Mouse (Mus musculus) embryonic fibroblast, embryonic 13.5 days (primary cell): ENCODE results near the gene Neurl1b. TPM values are rescaled to one million over a fixed set of nuclear protein-coding genes. Genes with fewer than 3 reads are reported as not detected.

Experiments used
- H3K27ac ChIP-seq: 2 replicates; pipeline ENCODE4 v1.5.1; 2012; ENCODE audit warnings: low read length, control low read depth, inconsistent platforms; ENCODE audit not compliant: insufficient read depth
- H3K4me1 ChIP-seq: 2 replicates; pipeline ENCODE4 v1.6.1; 2011; ENCODE audit warnings: low read length; ENCODE audit not compliant: control insufficient read depth, insufficient read depth
- H3K4me3 ChIP-seq: 2 replicates; pipeline ENCODE4 v1.5.1; 2011; ENCODE audit warnings: mild to moderate bottlenecking, control low read depth, low read length; ENCODE audit not compliant: insufficient read depth
- CTCF ChIP-seq: IDR thresholded peaks from 2 replicates; pipeline ENCODE4 v1.5.1; 2011; ENCODE audit warnings: mild to moderate bottlenecking, control low read depth, low read length, moderate library complexity, borderline replicate concordance; ENCODE audit not compliant: insufficient read depth
- POLR2A ChIP-seq: IDR thresholded peaks from 2 replicates; pipeline ENCODE4 v1.6.1; 2011; ENCODE audit warnings: low read depth, mild to moderate bottlenecking, control low read depth, low read length, moderate library complexity
- polyA plus RNA-seq: library from polyadenylated mRNA; stranded (reverse); fragments of >200 nt; gene quantifications from 2 replicates; pipeline ENCODE4 v1.2.4, GENCODE M21; 2011; ENCODE audit warnings: low read depth; ENCODE audit not compliant: missing spikeins, insufficient read length

Neurl1b gene
- polyA plus RNA-seq, 1 experiment, result 2.4 TPM

DNA sequence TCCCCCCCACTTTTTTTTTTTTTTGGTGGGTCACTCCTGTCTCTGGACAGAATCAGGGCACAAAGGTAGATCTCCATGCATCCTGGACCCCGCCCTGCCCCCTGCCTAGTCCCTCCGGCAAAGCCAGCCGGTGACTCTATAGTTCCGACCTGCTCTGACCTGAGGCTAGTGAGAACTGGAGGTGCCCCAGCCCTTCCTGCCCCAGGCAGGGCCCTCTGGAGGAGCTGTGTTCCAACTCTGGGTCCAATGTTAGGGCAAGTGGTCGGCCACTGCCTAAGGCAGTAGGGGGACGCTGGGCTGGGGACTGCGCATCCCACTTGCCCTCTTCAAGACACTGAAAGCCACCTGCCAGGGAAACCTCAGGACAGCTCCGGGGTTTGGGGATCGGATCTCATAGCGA, 75.4 kb downstream of the Neurl1b start:
- Histone ChIP-seq H3K4me3 (no peak overlapping the region), H3K27ac (no peak overlapping the region), H3K4me1 (peaks cover 3% of the 10 kb centered on the region; the same call in 1 of the 2 replicates)
- TF ChIP-seq POLR2A (no peak), CTCF (no peak)

DNA sequence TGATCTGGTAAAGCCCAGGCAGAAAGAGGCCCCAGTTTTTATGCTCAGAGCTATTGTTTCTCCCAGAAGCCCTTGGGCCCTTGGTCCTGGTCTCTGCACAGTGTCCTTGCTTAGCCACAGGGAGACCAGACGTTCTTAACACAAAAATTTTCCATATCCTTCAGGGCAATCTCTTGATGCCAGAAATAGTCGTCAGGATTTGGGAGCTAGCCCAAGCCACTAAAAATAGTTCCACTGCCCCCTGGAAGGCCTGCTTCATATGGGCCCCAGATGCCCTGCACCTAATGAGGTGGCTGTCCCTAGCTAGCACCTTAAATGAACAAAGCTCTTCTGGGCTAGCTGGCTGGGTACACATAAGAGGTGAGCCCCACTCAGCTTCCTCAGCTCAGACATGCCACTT, 76.3 kb downstream of the Neurl1b start:
- H3K4me3 ChIP-seq, result no peak overlapping the region
- TF ChIP-seq CTCF, result no peak
- H3K4me1 ChIP-seq, result peaks cover 3% of the 10 kb centered on the region; the same call in 1 of the 2 replicates
- no peak overlapping the region for H3K27ac ChIP-seq

DNA sequence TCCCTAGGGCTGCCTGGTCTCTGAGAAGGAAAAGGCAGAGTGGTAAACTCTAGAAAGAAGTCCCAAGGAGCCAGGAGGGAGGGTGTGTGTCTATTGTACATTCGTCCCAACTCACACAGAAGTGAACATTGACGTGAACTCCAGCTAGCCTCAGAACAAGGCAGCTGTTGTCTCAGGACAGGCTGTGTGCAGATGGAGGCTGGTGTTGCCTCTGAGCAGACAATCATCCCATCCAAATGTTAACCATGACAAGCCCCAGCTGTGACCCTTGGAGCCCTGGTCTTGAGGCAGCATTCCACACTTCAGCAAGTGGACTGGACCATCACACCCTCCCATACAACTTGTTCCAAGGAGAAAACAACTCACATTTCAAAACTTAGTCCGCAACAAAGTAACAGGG, 77.6 kb downstream of the Neurl1b start:
- no peak overlapping the region for H3K4me3 ChIP-seq
- no peak for TF ChIP-seq POLR2A
- no peak for TF ChIP-seq CTCF
- H3K27ac ChIP-seq, result no peak overlapping the region
- H3K4me1 ChIP-seq, result peaks cover 3% of the 10 kb centered on the region; the same call in 1 of the 2 replicates

DNA sequence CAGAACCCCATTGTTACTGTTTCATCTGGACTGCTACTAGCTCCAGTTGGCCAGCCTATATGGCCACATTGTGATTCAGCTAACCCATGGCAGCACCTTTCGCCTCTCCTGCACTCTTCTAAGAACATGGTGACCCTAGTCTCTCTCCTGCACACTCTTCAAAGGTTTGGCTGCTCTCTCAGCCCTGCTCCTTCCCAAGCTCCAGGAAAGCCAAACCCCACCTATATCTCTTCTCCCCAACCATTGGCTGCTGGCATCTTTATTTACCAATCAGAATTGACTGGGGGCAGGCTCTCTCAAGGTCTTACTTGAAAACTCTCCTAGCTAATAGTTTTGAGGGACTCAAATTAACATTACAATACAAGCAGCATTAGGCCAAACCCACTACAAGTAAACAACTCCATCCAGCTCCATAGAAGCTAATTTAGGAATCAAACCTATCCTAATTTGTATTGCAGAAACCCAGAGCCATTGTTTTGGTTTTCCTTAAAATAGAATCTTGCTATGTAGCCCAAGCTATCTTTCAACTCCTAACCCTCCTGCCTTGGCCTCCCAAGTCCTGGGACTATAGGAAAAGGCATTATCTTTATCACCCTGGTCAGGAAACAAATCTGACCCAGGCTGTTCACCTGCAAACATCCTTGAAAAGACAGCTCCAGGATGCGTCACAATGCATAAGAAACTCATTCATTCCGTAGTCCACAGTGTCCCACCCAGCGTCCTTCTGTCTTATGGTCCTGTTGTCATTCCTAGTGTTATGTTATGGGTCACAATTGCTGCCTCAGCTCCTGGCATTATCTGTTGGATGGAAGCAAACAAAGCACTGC, 80.2 kb downstream of the Neurl1b start:
- Histone ChIP-seq H3K4me1 (peaks cover 2% of the 10 kb centered on the region; the same call in 1 of the 2 replicates), H3K4me3 (no peak overlapping the region), H3K27ac (no peak overlapping the region)
- TF ChIP-seq POLR2A (no peak), CTCF (no peak)

Other genes with a start within 250 kb of the Neurl1b start
- gene Pdia2, start 215.7 kb upstream of the Neurl1b start, polyA plus RNA-seq, result not detected in 2 replicates
- 2.2 and 2.8 TPM in 2 replicates for gene Rgs11, start 211.9 kb upstream of the Neurl1b start, polyA plus RNA-seq
- gene Arhgdig, start 207.0 kb upstream of the Neurl1b start, polyA plus RNA-seq, result 5.8 and 9.3 TPM in 2 replicates
- gene Fam234a, start 170.6 kb upstream of the Neurl1b start, polyA plus RNA-seq, result 47.2 and 57.3 TPM in 2 replicates
- 44.1 and 45.0 TPM in 2 replicates for gene Luc7l, start 161.9 kb upstream of the Neurl1b start, polyA plus RNA-seq
- 376 and 420 TPM in 2 replicates for gene Ergic1, start 146.7 kb downstream of the Neurl1b start, polyA plus RNA-seq
- 36.3 and 60.1 TPM in 2 replicates for gene Dusp1, start 147.3 kb downstream of the Neurl1b start, polyA plus RNA-seq
- gene Atp6v0e, start 248.4 kb downstream of the Neurl1b start, polyA plus RNA-seq, result 174 and 192 TPM in 2 replicates